In genomic region chr9:79927156-79927870, GRCm38 (mm10) we compare ENCODE assay signal across 13 mouse cellular contexts.
A peak's percentile ranks its signal among the peaks of the same experiment; 100 is the strongest.
DNase-seq lines count a peak whose midpoint lies in the region; ATAC-seq lines count a peak whose summit lies in the region.
"Had no signal": no experiment of that assay in that cellular context is flagged by ENCODE, and none has a peak within 500 bp of the region (broad histone marks: within the 10 kb centered on the region; RNA-seq: fewer than 3 reads in every experiment).

No protein-coding gene starts in this region.

- H3K9me3 ChIP-seq in heart, embryonic 16.5 days (replicated peaks; ENCODE audit: control insufficient read depth, low read length): no peaks in the 10 kb centered on the region
- H3K9me3 ChIP-seq: limb, embryonic 10.5 days; liver, embryonic 13.5 days; megakaryocyte, embryonic 14.5 days had no signal

- H3K27ac ChIP-seq in heart, embryonic 16.5 days (ENCODE audit: low read length): peak overlapping the region; percentile 80
- H3K27ac ChIP-seq: limb, embryonic 10.5 days; liver, embryonic 13.5 days had no signal

- no peak for DNase-seq in frontal cortex, postnatal 25 days (ENCODE audit: low spot score in 2 of 2)
- DNase-seq in heart, adult 9 months (ENCODE audit: low spot score in 2 of 2): no peak
- DNase-seq in retina, postnatal 1 day: peak; percentile 30
- DNase-seq in retina, embryonic 14.5 days (ENCODE audit: low spot score): no peak
- DNase-seq in telencephalon, adult 2 months (ENCODE audit: low read depth, low spot score): peak; percentile 57
- DNase-seq in spleen, postnatal 10 days (ENCODE audit: low spot score in 2 of 2): no peak
- DNase-seq: cerebellum, adult 2 months; liver, embryonic 13.5 days; thymus, postnatal 14 days had no signal

- no peak overlapping the region for H3K4me2 ChIP-seq in heart, embryonic 16.5 days (ENCODE audit: low read depth, low read length)
- H3K4me2 ChIP-seq: liver, embryonic 13.5 days had no signal

- no peak overlapping the region for H3K4me3 ChIP-seq in heart, embryonic 16.5 days (ENCODE audit: low read length)
- H3K4me3 ChIP-seq: limb, embryonic 10.5 days; liver, embryonic 13.5 days; megakaryocyte, embryonic 14.5 days had no signal

- WGBS in heart, embryonic 16.5 days: 77% methylated on average over 21 of the region's 21 CpGs

- ATAC-seq in frontal cortex, adult (ENCODE audit: low TSS enrichment): peak; percentile 95
- no peak for ATAC-seq in heart, embryonic 16.5 days (replicated peaks; ENCODE audit: extremely low read depth, insufficient read depth, low FRiP score)

- H3K9ac ChIP-seq in heart, embryonic 16.5 days (ENCODE audit: low read length): peak overlapping the region; percentile 11
- H3K9ac ChIP-seq: liver, embryonic 13.5 days had no signal

- peaks cover 27% of the 10 kb centered on the region for H3K4me1 ChIP-seq in heart, embryonic 16.5 days (ENCODE audit: control insufficient read depth, insufficient read depth, low read length)
- H3K4me1 ChIP-seq: liver, embryonic 13.5 days had no signal

- H3K36me3 ChIP-seq in heart, embryonic 16.5 days (ENCODE audit: control insufficient read depth, insufficient read depth): no peaks in the 10 kb centered on the region
- H3K36me3 ChIP-seq: limb, embryonic 10.5 days; liver, embryonic 13.5 days had no signal

- no peaks in the 10 kb centered on the region for H3K27me3 ChIP-seq in heart, embryonic 16.5 days (ENCODE audit: control insufficient read depth, insufficient read depth, low read length)
- H3K27me3 ChIP-seq: liver, embryonic 13.5 days had no signal

Comparison
In these comparisons a context has a peak if more than half of its experiments do, and no peak if none do; other contexts are left out.
1. DNase-seq: peak in retina, postnatal 1 day (single experiment) and telencephalon, adult 2 months (single experiment); none in frontal cortex, postnatal 25 days (0 of 2), heart, adult 9 months (0 of 2), retina, embryonic 14.5 days (single experiment) and spleen, postnatal 10 days (0 of 2).